Mouse (Mus musculus): ENCODE results near the gene Bmx. TPM values are rescaled to one million over a fixed set of nuclear protein-coding genes. Genes with fewer than 3 reads are reported as not detected.
A peak's percentile ranks its signal among the peaks of the same experiment; 100 is the strongest.

The Bmx gene
- not detected in 2 replicates for polyA plus RNA-seq (2012; ENCODE audit: insufficient read depth, insufficient read length, low replicate concordance, missing spikeins)

- no peak within 1 kb of the TSS for H3K4me3 ChIP-seq (ENCODE audit: insufficient read depth, low read depth, low read length)
- no peaks in the 10 kb centered on the region for H3K4me1 ChIP-seq (ENCODE audit: control insufficient read depth, insufficient read depth, low read length)
- H3K27ac ChIP-seq (ENCODE audit: insufficient read depth, low read depth, low read length), result no peak within 1 kb of the TSS
- 78% methylated on average over 8 of the region's 8 CpGs for WGBS
- TF ChIP-seq CTCF (IDR thresholded peaks at IDR 0.05; ENCODE audit: insufficient read depth, low read depth, low read length), result no peak
These were observed at the start of gene Bmx for GRCm38 (mm10) chrX:164258057-164258456. TSS of gene Bmx (minus strand) at chrX:164258193.

GRCm38 (mm10) chrX:164306250-164306649 is 48.3 kb upstream of the Bmx start:
- Histone ChIP-seq H3K4me3 (ENCODE audit: insufficient read depth, low read depth, low read length) (no peak overlapping the region), H3K27ac (ENCODE audit: insufficient read depth, low read depth, low read length) (no peak overlapping the region), H3K4me1 (ENCODE audit: control insufficient read depth, insufficient read depth, low read length) (no peaks in the 10 kb centered on the region)
- 51% methylated on average over 2 of the region's 2 CpGs for WGBS
- TF ChIP-seq CTCF (IDR thresholded peaks at IDR 0.05; ENCODE audit: insufficient read depth, low read depth, low read length) (no peak), POLR2A (IDR thresholded peaks at IDR 0.05; ENCODE audit: insufficient read depth, low read depth, low read length) (no peak)

DNA sequence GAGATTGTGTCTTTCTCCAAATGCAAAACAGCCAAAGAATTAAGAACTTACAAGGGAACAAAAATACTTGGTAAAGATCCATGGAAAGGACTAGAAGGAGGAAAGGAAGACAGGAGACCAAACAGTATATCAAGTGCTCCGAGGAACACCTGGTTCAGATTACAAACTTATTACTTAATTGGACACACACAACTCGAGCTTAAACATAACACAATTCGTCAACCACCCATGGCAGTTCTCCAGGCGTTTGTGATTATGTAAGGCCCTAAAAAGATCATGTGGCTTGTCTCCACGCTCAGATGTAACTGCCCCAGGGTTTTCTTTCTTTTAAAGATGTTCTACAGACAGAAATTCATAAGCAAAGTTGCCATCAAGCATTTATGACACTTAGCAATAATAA is 33.2 kb upstream of the Bmx start:
- no peaks in the 10 kb centered on the region for H3K4me1 ChIP-seq (ENCODE audit: control insufficient read depth, insufficient read depth, low read length)
- H3K4me3 ChIP-seq (ENCODE audit: insufficient read depth, low read depth, low read length), result no peak overlapping the region
- WGBS, result 65% methylated on average over 5 of the region's 5 CpGs
- no peak for TF ChIP-seq CTCF (IDR thresholded peaks at IDR 0.05; ENCODE audit: insufficient read depth, low read depth, low read length)
- no peak for TF ChIP-seq POLR2A (IDR thresholded peaks at IDR 0.05; ENCODE audit: insufficient read depth, low read depth, low read length)
- no peak overlapping the region for H3K27ac ChIP-seq (ENCODE audit: insufficient read depth, low read depth, low read length)

- Histone ChIP-seq H3K27ac (ENCODE audit: insufficient read depth, low read depth, low read length) (no peak overlapping the region), H3K4me3 (ENCODE audit: insufficient read depth, low read depth, low read length) (no peak overlapping the region), H3K4me1 (ENCODE audit: control insufficient read depth, insufficient read depth, low read length) (no peaks in the 10 kb centered on the region)
- 66% methylated on average over 3 of the region's 3 CpGs for WGBS
- no peak for TF ChIP-seq POLR2A (IDR thresholded peaks at IDR 0.05; ENCODE audit: insufficient read depth, low read depth, low read length)
- TF ChIP-seq CTCF (IDR thresholded peaks at IDR 0.05; ENCODE audit: insufficient read depth, low read depth, low read length), result no peak
These were observed 29.1 kb upstream of the Bmx start for GRCm38 (mm10) chrX:164287077-164287476.

- WGBS, result 79% methylated on average over 4 of the region's 4 CpGs
- no peak overlapping the region for H3K4me3 ChIP-seq (ENCODE audit: insufficient read depth, low read depth, low read length)
- H3K4me1 ChIP-seq (ENCODE audit: control insufficient read depth, insufficient read depth, low read length), result no peaks in the 10 kb centered on the region
- TF ChIP-seq POLR2A (IDR thresholded peaks at IDR 0.05; ENCODE audit: insufficient read depth, low read depth, low read length) (no peak), CTCF (IDR thresholded peaks at IDR 0.05; ENCODE audit: insufficient read depth, low read depth, low read length) (no peak)
- H3K27ac ChIP-seq (ENCODE audit: insufficient read depth, low read depth, low read length), result no peak overlapping the region
These were observed 25.8 kb upstream of the Bmx start for GRCm38 (mm10) chrX:164283808-164284207.

- Histone ChIP-seq H3K27ac (ENCODE audit: insufficient read depth, low read depth, low read length) (no peak overlapping the region), H3K4me1 (ENCODE audit: control insufficient read depth, insufficient read depth, low read length) (no peaks in the 10 kb centered on the region), H3K4me3 (ENCODE audit: insufficient read depth, low read depth, low read length) (no peak overlapping the region)
- TF ChIP-seq CTCF (IDR thresholded peaks at IDR 0.05; ENCODE audit: insufficient read depth, low read depth, low read length) (no peak), POLR2A (IDR thresholded peaks at IDR 0.05; ENCODE audit: insufficient read depth, low read depth, low read length) (no peak)
- WGBS, result 76% methylated on average over 7 of the region's 7 CpGs
These were observed 23.1 kb upstream of the Bmx start for GRCm38 (mm10) chrX:164280918-164281647.

DNA sequence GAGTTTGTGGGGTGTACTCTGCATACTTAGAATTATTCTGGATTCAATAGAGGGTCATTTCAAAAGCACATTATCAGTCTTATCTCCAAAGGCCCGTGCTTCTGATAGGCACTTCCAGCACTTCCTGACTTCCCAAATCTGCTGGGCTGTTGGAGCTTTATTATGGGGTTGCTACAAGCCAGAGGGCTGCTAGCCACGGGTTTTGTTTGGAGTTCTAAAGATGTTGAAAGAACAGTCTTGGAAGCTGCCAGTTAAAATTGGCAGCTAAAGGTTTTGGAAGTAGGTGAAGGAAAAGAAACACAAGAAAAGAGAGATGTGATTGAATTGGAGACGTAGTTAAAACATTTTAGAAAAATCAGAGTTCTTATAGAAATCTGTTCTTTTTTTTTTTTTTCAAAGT is 17.5 kb upstream of the Bmx start:
- Histone ChIP-seq H3K4me1 (ENCODE audit: control insufficient read depth, insufficient read depth, low read length) (no peaks in the 10 kb centered on the region), H3K4me3 (ENCODE audit: insufficient read depth, low read depth, low read length) (no peak overlapping the region), H3K27ac (ENCODE audit: insufficient read depth, low read depth, low read length) (no peak overlapping the region)
- no peak for TF ChIP-seq POLR2A (IDR thresholded peaks at IDR 0.05; ENCODE audit: insufficient read depth, low read depth, low read length)
- TF ChIP-seq CTCF (IDR thresholded peaks at IDR 0.05; ENCODE audit: insufficient read depth, low read depth, low read length), result no peak
- 46% methylated on average over 3 of the region's 3 CpGs for WGBS

DNA sequence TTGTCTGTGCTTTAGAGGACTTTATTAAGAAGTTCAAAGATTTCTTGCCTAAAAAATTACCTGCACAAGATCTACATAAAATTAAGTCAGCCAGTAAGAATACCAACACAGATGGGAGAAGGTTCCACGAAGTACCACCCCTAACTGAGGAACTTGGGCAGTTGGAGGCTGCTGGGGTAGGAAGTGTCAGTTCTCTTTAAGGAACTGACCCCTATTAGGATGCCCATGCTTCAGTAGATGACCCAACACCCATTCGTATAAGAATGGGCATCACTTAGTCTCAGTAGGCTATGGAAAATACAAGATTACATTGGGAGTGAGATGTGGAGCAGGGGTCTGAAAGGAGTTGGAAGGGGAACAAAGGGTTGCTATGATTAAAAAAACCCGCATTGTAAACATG is 12.6 kb upstream of the Bmx start:
- WGBS, result 93% methylated on average over 3 of the region's 3 CpGs
- TF ChIP-seq POLR2A (IDR thresholded peaks at IDR 0.05; ENCODE audit: insufficient read depth, low read depth, low read length) (no peak), CTCF (IDR thresholded peaks at IDR 0.05; ENCODE audit: insufficient read depth, low read depth, low read length) (no peak)
- no peak overlapping the region for H3K4me3 ChIP-seq (ENCODE audit: insufficient read depth, low read depth, low read length)
- no peak overlapping the region for H3K27ac ChIP-seq (ENCODE audit: insufficient read depth, low read depth, low read length)
- peaks cover 4% of the 10 kb centered on the region; the same call in 1 of the 2 replicates for H3K4me1 ChIP-seq (ENCODE audit: control insufficient read depth, insufficient read depth, low read length)

DNA sequence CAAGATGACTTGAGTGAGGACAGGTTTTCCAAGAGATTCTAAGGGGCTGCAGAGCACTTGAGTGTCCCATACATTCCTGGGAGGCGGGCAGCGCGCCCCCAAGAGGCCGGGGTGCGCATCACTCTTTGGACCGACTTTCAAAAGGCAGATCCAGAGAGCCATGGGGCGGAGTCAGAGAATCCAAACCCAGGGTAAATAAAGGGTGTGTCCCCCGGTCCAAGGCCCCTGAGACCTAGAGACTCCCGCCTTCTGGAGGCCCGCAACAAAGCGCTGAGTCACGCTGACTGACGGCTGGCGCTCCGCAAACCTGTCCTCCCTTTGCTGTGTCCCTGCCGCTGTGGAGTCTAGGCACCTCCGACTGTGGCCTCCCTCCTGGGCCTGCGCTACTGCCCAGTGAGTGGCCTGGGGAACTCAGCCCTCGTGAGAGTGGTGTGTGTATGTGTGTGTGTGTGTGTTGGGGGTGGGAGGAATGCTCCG is 11.3 kb upstream of the Bmx start, which contains the start of gene Pir:
Pir (plus strand) TSS at position 87 of the 477 bp plus-strand sequence.
- H3K27ac ChIP-seq (ENCODE audit: insufficient read depth, low read depth, low read length), result 0 out of 2 replicates have a peak within 1 kb of the TSS, but pooled peaks have one; percentile 51
- H3K4me1 ChIP-seq (ENCODE audit: control insufficient read depth, insufficient read depth, low read length), result peaks cover 4% of the 10 kb centered on the region; the same call in 1 of the 2 replicates
- H3K4me3 ChIP-seq (ENCODE audit: insufficient read depth, low read depth, low read length), result peak within 1 kb of the TSS; percentile 39
- TF ChIP-seq CTCF (IDR thresholded peaks at IDR 0.05; ENCODE audit: insufficient read depth, low read depth, low read length), result no peak
- TF ChIP-seq POLR2A (IDR thresholded peaks at IDR 0.05; ENCODE audit: insufficient read depth, low read depth, low read length), result no peak
- 12% methylated on average over 20 of the region's 20 CpGs for WGBS

All from olfactory bulb, adult 2 months (tissue).